Mouse (Mus musculus): Measurements from ENCODE around the gene Sdk2.

DNA sequence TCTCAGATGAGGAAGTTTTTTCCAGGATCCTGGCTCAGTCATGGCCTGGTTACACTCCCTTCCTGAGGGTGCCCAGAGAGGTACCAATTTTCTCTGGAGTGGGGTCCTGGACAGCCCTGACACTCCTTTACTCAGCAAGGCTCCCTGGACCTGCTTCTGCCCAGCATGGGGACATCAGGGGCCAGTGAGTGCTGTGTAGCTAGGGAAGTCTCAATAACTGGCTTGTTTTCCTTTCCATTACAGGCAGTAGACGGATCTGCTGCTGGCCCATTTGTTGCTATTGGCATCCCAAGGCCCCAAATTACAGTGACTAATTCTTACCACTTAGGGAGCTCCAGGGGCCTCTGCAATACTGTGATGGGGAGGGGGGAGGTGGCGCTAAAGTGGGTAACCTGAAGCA lies 5.6 kb downstream of the Sdk2 start:
- no peak for TF ChIP-seq CTCF (IDR thresholded peaks at IDR 0.05 in 2 of 3, conservative IDR thresholded peaks at IDR 0.05 in 1 of 3; ENCODE audit: control insufficient read depth in 1 of 3, insufficient read depth in 1 of 3, low read depth in 2 of 3, low read length in 3 of 3, poor library complexity in 1 of 3, severe bottlenecking in 1 of 3)
- no peak for TF ChIP-seq POLR2A (IDR thresholded peaks at IDR 0.05; ENCODE audit: control insufficient read depth in 1 of 2, insufficient read depth in 1 of 2, low read depth in 1 of 2, low read length in 2 of 2, poor library complexity in 1 of 2)
